Mouse (Mus musculus): ENCODE measurements around the gene Psme2. TPM values are rescaled to one million over a fixed set of nuclear protein-coding genes. Genes with fewer than 3 reads are reported as not detected.
A peak's percentile ranks its signal among the peaks of the same experiment; 100 is the strongest.

Psme2 gene
- polyA plus RNA-seq, 1 experiment from 2014 or later, result 286 TPM

DNA sequence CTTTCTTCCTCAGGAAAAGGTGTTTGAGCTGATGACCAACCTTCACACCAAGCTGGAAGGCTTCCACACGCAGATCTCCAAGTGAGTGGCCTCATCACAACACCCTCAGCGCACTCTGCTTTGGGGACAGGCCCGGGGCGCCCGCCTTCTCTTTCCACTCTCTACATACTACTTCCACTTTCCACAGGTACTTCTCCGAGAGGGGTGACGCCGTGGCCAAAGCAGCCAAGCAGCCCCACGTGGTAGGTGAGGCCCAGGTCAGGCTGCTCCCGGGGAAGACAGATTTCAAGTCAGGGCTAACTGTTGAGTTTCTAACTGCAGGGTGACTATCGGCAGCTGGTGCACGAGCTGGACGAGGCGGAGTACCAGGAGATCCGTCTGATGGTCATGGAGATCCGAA is 10.2 kb downstream of the Psme2 start:
- 91% methylated on average over 16 of the region's 16 CpGs for WGBS
- no peak overlapping the region for H3K9ac ChIP-seq (ENCODE audit: low read depth, low read length)
- H3K4me2 ChIP-seq (ENCODE audit: low read length), result no peak overlapping the region
- no peaks in the 10 kb centered on the region for H3K27me3 ChIP-seq (ENCODE audit: insufficient read depth, low read length)
- H3K4me3 ChIP-seq (replicated peaks; ENCODE audit: low read depth, low read length), result no peak overlapping the region
- no peak overlapping the region for H3K27ac ChIP-seq
- no peak for DNase-seq (ENCODE audit: low spot score)
- H3K9me3 ChIP-seq (replicated peaks; ENCODE audit: low read length), result no peaks in the 10 kb centered on the region
- peaks cover 11% of the 10 kb centered on the region for H3K36me3 ChIP-seq (ENCODE audit: insufficient read depth, low read length)
- H3K4me1 ChIP-seq (replicated peaks; ENCODE audit: insufficient read depth, low read length), result peaks cover 6% of the 10 kb centered on the region
- TF ChIP-seq CTCF (IDR thresholded peaks at IDR 0.05; ENCODE audit: low read depth), result no peak
- no peak for ATAC-seq (replicated peaks; ENCODE audit: low FRiP score, low read depth)

DNA sequence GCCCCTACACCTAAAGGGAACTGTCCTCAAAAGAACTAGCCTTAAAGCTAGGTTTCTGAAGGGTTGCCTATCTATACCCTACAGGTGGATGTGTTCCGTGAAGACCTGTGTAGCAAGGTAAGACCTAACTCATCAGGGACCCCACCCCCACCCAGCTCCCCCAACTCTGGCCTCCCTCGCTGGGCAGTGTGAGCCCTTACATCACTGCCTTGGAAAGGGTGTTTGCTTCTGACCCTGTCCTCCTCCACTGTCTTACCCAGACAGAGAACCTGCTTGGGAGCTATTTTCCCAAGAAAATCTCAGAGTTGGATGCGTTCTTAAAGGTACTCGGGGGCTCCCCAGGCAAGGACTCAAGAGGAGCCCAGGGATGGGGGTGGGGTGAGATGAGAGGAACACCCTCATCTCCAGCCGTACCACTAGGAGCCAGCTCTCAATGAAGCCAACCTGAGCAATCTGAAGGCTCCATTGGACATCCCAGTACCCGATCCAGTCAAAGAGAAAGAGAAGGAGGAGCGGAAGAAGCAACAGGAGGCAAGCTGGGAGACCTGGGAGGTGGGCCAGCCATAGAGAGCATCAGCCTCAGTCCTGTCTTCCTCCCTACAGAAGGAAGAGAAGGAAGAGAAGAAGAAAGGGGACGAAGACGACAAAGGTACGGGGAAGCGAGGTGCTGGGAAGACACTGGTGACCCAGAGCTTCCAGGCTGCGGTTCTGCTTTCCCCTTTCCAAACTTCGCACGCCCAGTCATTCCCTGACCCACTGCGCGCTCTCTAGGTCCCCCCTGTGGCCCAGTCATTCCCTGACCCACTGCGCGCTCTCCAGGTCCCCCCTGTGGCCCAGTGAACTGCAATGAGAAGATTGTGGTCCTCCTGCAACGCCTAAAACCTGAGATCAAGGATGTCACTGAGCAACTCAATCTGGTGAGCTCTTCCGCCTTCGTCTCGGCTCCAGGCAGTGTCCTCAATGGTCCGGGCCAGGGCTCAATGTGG is 11.1 kb downstream of the Psme2 start:
- H3K36me3 ChIP-seq (ENCODE audit: insufficient read depth, low read length), result peaks cover 11% of the 10 kb centered on the region
- no peak overlapping the region for H3K4me3 ChIP-seq (replicated peaks; ENCODE audit: low read depth, low read length)
- no peak overlapping the region for H3K4me2 ChIP-seq (ENCODE audit: low read length)
- no peaks in the 10 kb centered on the region for H3K9me3 ChIP-seq (replicated peaks; ENCODE audit: low read length)
- TF ChIP-seq CTCF (IDR thresholded peaks at IDR 0.05; ENCODE audit: low read depth), result peak; percentile 15; the same call in 1 of the 2 replicates
- H3K27ac ChIP-seq, result no peak overlapping the region
- no peak overlapping the region for H3K9ac ChIP-seq (ENCODE audit: low read depth, low read length)
- DNase-seq (ENCODE audit: low spot score) (no peak), ATAC-seq (replicated peaks; ENCODE audit: low FRiP score, low read depth) (no peak)
- WGBS, result 91% methylated on average over 23 of the region's 23 CpGs
- peaks cover 11% of the 10 kb centered on the region for H3K4me1 ChIP-seq (replicated peaks; ENCODE audit: insufficient read depth, low read length)
- no peaks in the 10 kb centered on the region for H3K27me3 ChIP-seq (ENCODE audit: insufficient read depth, low read length)

DNA sequence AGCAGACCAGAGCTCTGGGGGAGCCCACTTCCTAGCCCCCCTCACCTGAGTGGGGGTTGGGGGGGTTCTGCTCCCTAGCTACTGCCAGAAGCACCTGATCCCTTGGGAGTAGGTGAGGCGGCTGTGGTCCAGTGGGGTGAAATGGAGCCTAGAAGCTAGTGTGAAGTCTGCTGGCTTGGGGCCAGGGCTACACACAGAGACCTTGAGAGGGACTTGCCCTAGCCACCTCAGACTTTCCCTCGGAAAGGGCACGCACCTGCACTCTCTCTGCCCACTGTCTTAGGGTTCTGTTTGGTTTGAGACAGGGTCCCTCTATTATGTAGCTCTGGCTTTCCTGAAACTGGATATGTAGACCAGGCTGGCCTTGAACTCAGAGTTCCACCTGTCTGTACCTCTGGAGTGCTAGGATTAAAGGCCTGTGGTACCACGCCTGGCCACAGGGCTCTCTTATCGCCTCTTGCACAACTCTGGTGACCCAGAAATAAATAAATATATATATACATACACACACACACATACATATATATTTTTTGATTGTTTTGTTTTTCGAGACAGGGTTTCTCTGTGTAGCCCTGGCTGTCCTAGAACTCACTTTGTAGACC is 12.1 kb downstream of the Psme2 start:
- Histone ChIP-seq H3K27me3 (ENCODE audit: insufficient read depth, low read length) (no peaks in the 10 kb centered on the region), H3K9me3 (replicated peaks; ENCODE audit: low read length) (no peaks in the 10 kb centered on the region), H3K4me3 (replicated peaks; ENCODE audit: low read depth, low read length) (peak overlapping the region; percentile 86), H3K27ac (peak overlapping the region; percentile 88), H3K9ac (ENCODE audit: low read depth, low read length) (peak overlapping the region; percentile 85), H3K4me1 (replicated peaks; ENCODE audit: insufficient read depth, low read length) (peaks cover 11% of the 10 kb centered on the region), H3K4me2 (ENCODE audit: low read length) (peak overlapping the region; percentile 85), H3K36me3 (ENCODE audit: insufficient read depth, low read length) (peaks cover 11% of the 10 kb centered on the region)
- WGBS, result 23% methylated on average over 6 of the region's 6 CpGs
- peak; percentile 46 for DNase-seq (ENCODE audit: low spot score)
- no peak for TF ChIP-seq CTCF (IDR thresholded peaks at IDR 0.05; ENCODE audit: low read depth)
- ATAC-seq (replicated peaks; ENCODE audit: low FRiP score, low read depth), result peak; percentile 9

DNA sequence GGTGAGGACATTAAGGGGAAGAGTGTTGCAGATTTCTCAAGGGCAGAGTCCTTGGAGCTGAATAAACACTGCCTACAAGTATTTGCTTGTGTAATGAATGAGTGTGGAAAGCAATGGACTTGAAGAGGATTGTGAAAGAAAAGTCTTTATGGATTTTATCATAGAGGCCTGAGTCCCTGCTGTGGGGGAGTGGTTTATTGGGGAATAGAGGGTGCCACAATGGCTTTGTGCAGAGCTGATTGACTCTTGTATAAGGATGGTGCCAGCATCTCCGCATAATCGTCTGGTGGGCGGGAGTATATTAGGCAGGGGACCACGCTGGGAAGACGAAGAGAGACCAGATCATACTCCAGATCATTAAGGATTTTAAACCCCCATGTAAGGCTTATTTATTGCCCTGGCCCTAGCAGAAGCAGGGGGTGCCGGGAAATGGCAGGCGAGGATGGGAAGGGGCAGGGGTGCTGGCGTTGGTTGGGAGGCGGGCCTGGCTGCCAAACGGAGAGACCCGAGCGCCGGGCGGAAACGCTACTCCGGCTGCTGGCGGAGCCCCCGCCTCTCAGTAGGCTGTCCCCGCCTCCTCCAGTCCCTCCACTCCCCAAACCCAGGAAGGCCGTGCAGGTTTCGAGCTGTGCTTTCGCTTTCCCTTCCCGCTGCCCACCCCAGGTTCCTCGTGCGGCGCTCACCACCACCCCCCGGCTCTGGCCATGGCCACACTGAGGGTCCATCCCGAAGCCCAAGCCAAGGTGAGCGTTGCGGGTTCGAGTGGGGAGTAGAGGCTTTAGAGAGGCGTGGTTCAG is 12.8 kb downstream of the Psme2 start, which contains the start of gene Psme1:
Gene Psme1, plus strand, starts transcription at position 253 of the 797 bp plus-strand sequence.
- peak; percentile 85 for ATAC-seq (replicated peaks; ENCODE audit: low FRiP score, low read depth)
- H3K9ac ChIP-seq (ENCODE audit: low read depth, low read length), result peak within 1 kb of the TSS; percentile 85
- 1% methylated on average over 25 of the region's 32 CpGs for WGBS
- peak; percentile 93 for DNase-seq (ENCODE audit: low spot score)
- peak within 1 kb of the TSS; percentile 85 for H3K4me2 ChIP-seq (ENCODE audit: low read length)
- no peaks in the 10 kb centered on the region for H3K9me3 ChIP-seq (replicated peaks; ENCODE audit: low read length)
- peak within 1 kb of the TSS; percentile 88 for H3K27ac ChIP-seq
- no peaks in the 10 kb centered on the region for H3K27me3 ChIP-seq (ENCODE audit: insufficient read depth, low read length)
- TF ChIP-seq CTCF (IDR thresholded peaks at IDR 0.05; ENCODE audit: low read depth), result no peak
- H3K4me3 ChIP-seq (replicated peaks; ENCODE audit: low read depth, low read length), result peak within 1 kb of the TSS; percentile 86
- peaks cover 11% of the 10 kb centered on the region for H3K4me1 ChIP-seq (replicated peaks; ENCODE audit: insufficient read depth, low read length)
- peaks cover 11% of the 10 kb centered on the region for H3K36me3 ChIP-seq (ENCODE audit: insufficient read depth, low read length)

DNA sequence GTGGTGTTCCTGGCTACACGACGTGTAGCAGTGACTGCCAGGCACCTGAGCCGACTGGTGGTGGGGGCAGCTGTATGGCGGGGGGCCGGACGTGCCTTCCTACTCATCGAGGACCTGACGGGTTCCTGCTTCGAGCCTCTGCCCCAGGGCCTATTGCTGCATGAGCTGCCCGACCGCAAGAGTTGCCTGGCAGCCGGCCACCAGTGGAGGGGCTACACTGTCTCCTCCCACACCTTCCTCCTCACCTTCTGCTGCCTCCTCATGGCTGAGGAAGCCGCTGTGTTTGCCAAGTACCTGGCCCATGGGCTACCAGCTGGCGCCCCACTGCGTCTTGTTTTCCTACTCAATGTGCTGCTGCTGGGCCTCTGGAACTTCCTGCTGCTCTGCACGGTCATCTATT is 14.5 kb downstream of the Psme2 start:
- Histone ChIP-seq H3K27me3 (ENCODE audit: insufficient read depth, low read length) (no peaks in the 10 kb centered on the region), H3K4me3 (replicated peaks; ENCODE audit: low read depth, low read length) (no peak overlapping the region), H3K27ac (no peak overlapping the region; the same call in 1 of the 2 replicates), H3K9ac (ENCODE audit: low read depth, low read length) (no peak overlapping the region), H3K36me3 (ENCODE audit: insufficient read depth, low read length) (peaks cover 11% of the 10 kb centered on the region), H3K4me1 (replicated peaks; ENCODE audit: insufficient read depth, low read length) (peaks cover 11% of the 10 kb centered on the region), H3K9me3 (replicated peaks; ENCODE audit: low read length) (no peaks in the 10 kb centered on the region), H3K4me2 (ENCODE audit: low read length) (no peak overlapping the region)
- TF ChIP-seq CTCF (IDR thresholded peaks at IDR 0.05; ENCODE audit: low read depth), result no peak
- no peak for ATAC-seq (replicated peaks; ENCODE audit: low FRiP score, low read depth)
- DNase-seq (ENCODE audit: low spot score), result no peak
- WGBS, result 69% methylated on average over 16 of the region's 16 CpGs
